Mouse (Mus musculus) regulatory T cell (primary cell): Measurements from ENCODE around the gene Col1a1.

Experiments used
- in situ Hi-C: fragments of 300-600 bp; cut with MboI, MseI; formaldehyde crosslinking; loops from one replicate; pipeline ENCODE4 v1.15.1; 2025; ENCODE audit warnings: high pct_unique_total_duplicates

The Col1a1 gene

GRCm38 (mm10) chr11:94974951-94975350, 38.9 kb downstream of the Col1a1 start:
- in situ Hi-C loops = no loop called here

- in situ Hi-C loops = no loop called here
Measured at GRCm38 (mm10) chr11:94976199-94976598, 40.2 kb downstream of the Col1a1 start, which contains the start of gene Sgca. Gene Sgca, minus strand, starts transcription at chr11:94976327.

GRCm38 (mm10) chr11:94978178-94978915, 42.3 kb downstream of the Col1a1 start:
- in situ Hi-C loops = no loop called here

GRCm38 (mm10) chr11:94978947-94979346, 42.9 kb downstream of the Col1a1 start:
- in situ Hi-C loops = no loop called here

- in situ Hi-C loops = no loop called here
Measured at GRCm38 (mm10) chr11:94979462-94980179, 43.6 kb downstream of the Col1a1 start.

- in situ Hi-C loops = no loop called here
Measured at GRCm38 (mm10) chr11:94985140-94985539, 49.1 kb downstream of the Col1a1 start.

- in situ Hi-C loops = no loop called here
Measured at GRCm38 (mm10) chr11:94985822-94986221, 49.8 kb downstream of the Col1a1 start.

GRCm38 (mm10) chr11:94986435-94986834, 50.4 kb downstream of the Col1a1 start:
- in situ Hi-C loops = no loop called here

- in situ Hi-C loops = no loop called here
Measured at GRCm38 (mm10) chr11:94987341-94987740, 51.3 kb downstream of the Col1a1 start.

- in situ Hi-C loops = no loop called here
Measured at GRCm38 (mm10) chr11:94987851-94988250, 51.8 kb downstream of the Col1a1 start.

- in situ Hi-C loops = no loop called here
Measured at GRCm38 (mm10) chr11:94988780-94989561, 52.9 kb downstream of the Col1a1 start.

GRCm38 (mm10) chr11:94989562-94990017, 53.6 kb downstream of the Col1a1 start:
- in situ Hi-C loops = no loop called here

- in situ Hi-C loops = no loop called here
Measured at GRCm38 (mm10) chr11:94990102-94990748, 54.2 kb downstream of the Col1a1 start.

GRCm38 (mm10) chr11:94990749-94991577, 54.9 kb downstream of the Col1a1 start, which contains the start of gene Ppp1r9b:
Gene Ppp1r9b, plus strand, starts transcription at chr11:94991035.
- in situ Hi-C loops = no loop called here

GRCm38 (mm10) chr11:94991641-94992479, 55.8 kb downstream of the Col1a1 start:
- in situ Hi-C loops = no loop called here

GRCm38 (mm10) chr11:94992480-94992753, 56.4 kb downstream of the Col1a1 start:
- in situ Hi-C loops = no loop called here

GRCm38 (mm10) chr11:94992754-94993606, 57.0 kb downstream of the Col1a1 start:
- in situ Hi-C loops = no loop called here

- in situ Hi-C loops = no loop called here
Measured at GRCm38 (mm10) chr11:94994208-94994814, 58.3 kb downstream of the Col1a1 start.
